Comparison of ENCODE assay signal across 8 mouse cellular contexts in genomic region chr2:93470849-93471576, GRCm38 (mm10). TPM values are rescaled to one million over a fixed set of nuclear protein-coding genes. Genes with fewer than 3 reads are reported as not detected.
A peak's percentile ranks its signal among the peaks of the same experiment; 100 is the strongest.
DNase-seq lines count a peak whose midpoint lies in the region; ATAC-seq lines count a peak whose summit lies in the region.

No protein-coding gene starts in this region.

- peaks cover 4% of the 10 kb centered on the region; the same call in 1 of the 2 replicates for H3K27me3 ChIP-seq in hindbrain, embryonic 11.5 days (ENCODE audit: control insufficient read depth, insufficient read depth, low read length)
- H3K27me3 ChIP-seq in lung, embryonic 16.5 days (ENCODE audit: control insufficient read depth, insufficient read depth, low read depth, low read length), result 0 out of 2 replicates have a peak, but pooled peaks cover 2% of the 10 kb centered on the region

- H3K9me3 ChIP-seq in hindbrain, embryonic 11.5 days (ENCODE audit: control insufficient read depth, low read length), result no peaks in the 10 kb centered on the region
- H3K9me3 ChIP-seq in lung, embryonic 16.5 days (ENCODE audit: control insufficient read depth, low read length), result no peaks in the 10 kb centered on the region

- 13% methylated on average over 3 of the region's 3 CpGs for WGBS in hindbrain, embryonic 11.5 days
- 12% methylated on average over 3 of the region's 3 CpGs for WGBS in lung, embryonic 16.5 days

- no peaks in the 10 kb centered on the region for H3K36me3 ChIP-seq in hindbrain, embryonic 11.5 days (ENCODE audit: control insufficient read depth, insufficient read depth, low read length)
- no peaks in the 10 kb centered on the region for H3K36me3 ChIP-seq in lung, embryonic 16.5 days (ENCODE audit: control insufficient read depth, insufficient read depth, low read length)

- DNase-seq in MEL-GATA-1-ER (ENCODE audit: extremely low read depth, low read depth), result peak; percentile 77
- DNase-seq in cerebellum, adult 9-10 months, result peak; percentile 91
- peak; percentile 87 for DNase-seq in hindbrain, embryonic 11.5 days (ENCODE audit: low spot score)
- DNase-seq in layer of hippocampus, adult 9-11 months, result peak; percentile 84
- peak; percentile 51 for DNase-seq in retina, adult 2 months (ENCODE audit: low read depth, low spot score)
- peak; percentile 88 for DNase-seq in thymus, postnatal 25 days

- peaks cover 5% of the 10 kb centered on the region for H3K4me1 ChIP-seq in hindbrain, embryonic 11.5 days (replicated peaks; ENCODE audit: control insufficient read depth, insufficient read depth, low read length)
- peaks cover 9% of the 10 kb centered on the region for H3K4me1 ChIP-seq in lung, embryonic 16.5 days (replicated peaks; ENCODE audit: control insufficient read depth, insufficient read depth, low read length)

- peak; percentile 65 for ATAC-seq in frontal cortex, adult (ENCODE audit: low TSS enrichment)
- 0 out of 2 replicates have a peak, but pooled peaks have one; percentile 34 for ATAC-seq in hindbrain, embryonic 11.5 days (ENCODE audit: low FRiP score)
- peak; percentile 59 for ATAC-seq in lung, embryonic 16.5 days (ENCODE audit: low read depth)

- no peak overlapping the region for H3K4me2 ChIP-seq in hindbrain, embryonic 11.5 days (replicated peaks; ENCODE audit: low read depth, low read length)
- peak overlapping the region; percentile 74 for H3K4me2 ChIP-seq in lung, embryonic 16.5 days (ENCODE audit: low read depth, low read length)

- H3K4me3 ChIP-seq in hindbrain, embryonic 11.5 days (ENCODE audit: low read depth, low read length), result no peak overlapping the region
- no peak overlapping the region for H3K4me3 ChIP-seq in lung, embryonic 16.5 days (ENCODE audit: low read length)

- H3K9ac ChIP-seq in hindbrain, embryonic 11.5 days (ENCODE audit: low read depth, low read length), result no peak overlapping the region
- H3K9ac ChIP-seq in lung, embryonic 16.5 days (ENCODE audit: low read length), result peak overlapping the region; percentile 60

- no peak overlapping the region for H3K27ac ChIP-seq in hindbrain, embryonic 11.5 days (ENCODE audit: low read depth, low read length)
- H3K27ac ChIP-seq in lung, embryonic 16.5 days (ENCODE audit: low read length), result peak overlapping the region; percentile 48; the same call in 1 of the 2 replicates

RNA-seq across cellular contexts. Expression of gene Cd82, which starts 8.1 kb away (rescaled TPM):
- polyA plus RNA-seq in hindbrain, embryonic 11.5 days (2014; fragmentation: Nextera tagmentation; extraction: Ambion mirVana), result 6.2 and 6.3 TPM in 2 replicates
- polyA plus RNA-seq in lung, embryonic 16.5 days (2015; fragmentation: Nextera tagmentation; extraction: Ambion mirVana), result 63.6 and 81.5 TPM in 2 replicates
